Mouse (Mus musculus): ENCODE measurements around the gene Umad1. TPM values are rescaled to one million over a fixed set of nuclear protein-coding genes. Genes with fewer than 3 reads are reported as not detected.

Umad1 gene
- total RNA-seq, 1 experiment = 0.98 TPM

- Histone ChIP-seq H3K4me1 (ENCODE audit: control insufficient read depth in 2 of 2, insufficient read depth in 2 of 2, low read length in 2 of 2, poor library complexity in 1 of 2) (no peaks in the 10 kb centered on the region), H3K9me3 (ENCODE audit: control insufficient read depth, insufficient read depth, low read depth, low read length) (no peaks in the 10 kb centered on the region), H3K27ac (ENCODE audit: insufficient read depth, low read depth, low read length, poor library complexity, severe bottlenecking) (no peak overlapping the region), H3K4me3 (ENCODE audit: insufficient read depth in 1 of 2, low read depth in 1 of 2, low read length in 2 of 2, poor library complexity in 1 of 2, severe bottlenecking in 1 of 2) (no peak overlapping the region), H3K36me3 (ENCODE audit: control insufficient read depth, insufficient read depth, low read length, poor library complexity, severe bottlenecking) (no peaks in the 10 kb centered on the region), H3K9ac (ENCODE audit: insufficient read depth, low read depth, low read length, poor library complexity, severe bottlenecking) (no peak overlapping the region)
- TF ChIP-seq ZC3H11A (IDR thresholded peaks at IDR 0.05; ENCODE audit: borderline replicate concordance, low read depth, low read length) (no peak), ZNF384 (IDR thresholded peaks at IDR 0.05; ENCODE audit: low read depth, low read length) (no peak), CHD2 (IDR thresholded peaks at IDR 0.05; ENCODE audit: low read depth, low read length) (no peak), MAFK (IDR thresholded peaks at IDR 0.05; ENCODE audit: insufficient read depth, low read depth, low read length) (no peak), HCFC1 (IDR thresholded peaks at IDR 0.05; ENCODE audit: borderline replicate concordance, insufficient read depth, low read length) (no peak)
- DNase-seq (ENCODE audit: low read depth, low spot score) = no peak
- in situ Hi-C loops (cut with MboI; ENCODE audit: low sequenced_read_pairs in 2 of 2, unreplicated experiment in 2 of 2) = no loop called here
Measured at GRCm38 (mm10) chr6:8374712-8375111, 115.6 kb downstream of the Umad1 start.

GRCm38 (mm10) chr6:8376351-8376750 lies 117.3 kb downstream of the Umad1 start:
- in situ Hi-C loops (cut with MboI; ENCODE audit: low sequenced_read_pairs in 2 of 2, unreplicated experiment in 2 of 2) = no loop called here

GRCm38 (mm10) chr6:8377667-8378066 lies 118.6 kb downstream of the Umad1 start:
- DNase-seq (ENCODE audit: low read depth, low spot score) = no peak
- Histone ChIP-seq H3K36me3 (ENCODE audit: control insufficient read depth, insufficient read depth, low read length, poor library complexity, severe bottlenecking) (no peaks in the 10 kb centered on the region), H3K9ac (ENCODE audit: insufficient read depth, low read depth, low read length, poor library complexity, severe bottlenecking) (no peak overlapping the region), H3K9me3 (ENCODE audit: control insufficient read depth, insufficient read depth, low read depth, low read length) (no peaks in the 10 kb centered on the region), H3K4me3 (ENCODE audit: insufficient read depth in 1 of 2, low read depth in 1 of 2, low read length in 2 of 2, poor library complexity in 1 of 2, severe bottlenecking in 1 of 2) (no peak overlapping the region), H3K4me1 (ENCODE audit: control insufficient read depth in 2 of 2, insufficient read depth in 2 of 2, low read length in 2 of 2, poor library complexity in 1 of 2) (no peaks in the 10 kb centered on the region), H3K27ac (ENCODE audit: insufficient read depth, low read depth, low read length, poor library complexity, severe bottlenecking) (no peak overlapping the region)
- in situ Hi-C loops (cut with MboI; ENCODE audit: low sequenced_read_pairs in 2 of 2, unreplicated experiment in 2 of 2) = no loop called here
- TF ChIP-seq HCFC1 (IDR thresholded peaks at IDR 0.05; ENCODE audit: borderline replicate concordance, insufficient read depth, low read length) (no peak), ZNF384 (IDR thresholded peaks at IDR 0.05; ENCODE audit: low read depth, low read length) (no peak), CHD2 (IDR thresholded peaks at IDR 0.05; ENCODE audit: low read depth, low read length) (no peak), MAFK (IDR thresholded peaks at IDR 0.05; ENCODE audit: insufficient read depth, low read depth, low read length) (no peak), ZC3H11A (IDR thresholded peaks at IDR 0.05; ENCODE audit: borderline replicate concordance, low read depth, low read length) (no peak)

More at GRCm38 (mm10) chr6:8376351-8376750, 117.3 kb downstream of the Umad1 start:
- no peaks in the 10 kb centered on the region for H3K9me3 ChIP-seq (ENCODE audit: control insufficient read depth, insufficient read depth, low read depth, low read length)
- TF ChIP-seq ZC3H11A (IDR thresholded peaks at IDR 0.05; ENCODE audit: borderline replicate concordance, low read depth, low read length) = no peak
- TF ChIP-seq MAFK (IDR thresholded peaks at IDR 0.05; ENCODE audit: insufficient read depth, low read depth, low read length) = no peak
- TF ChIP-seq HCFC1 (IDR thresholded peaks at IDR 0.05; ENCODE audit: borderline replicate concordance, insufficient read depth, low read length) = no peak
- TF ChIP-seq ZNF384 (IDR thresholded peaks at IDR 0.05; ENCODE audit: low read depth, low read length) = no peak
- no peak for TF ChIP-seq CHD2 (IDR thresholded peaks at IDR 0.05; ENCODE audit: low read depth, low read length)
- no peaks in the 10 kb centered on the region for H3K36me3 ChIP-seq (ENCODE audit: control insufficient read depth, insufficient read depth, low read length, poor library complexity, severe bottlenecking)
- no peak overlapping the region for H3K9ac ChIP-seq (ENCODE audit: insufficient read depth, low read depth, low read length, poor library complexity, severe bottlenecking)
- DNase-seq (ENCODE audit: low read depth, low spot score) = no peak
- no peak overlapping the region for H3K27ac ChIP-seq (ENCODE audit: insufficient read depth, low read depth, low read length, poor library complexity, severe bottlenecking)
- H3K4me1 ChIP-seq (ENCODE audit: control insufficient read depth in 2 of 2, insufficient read depth in 2 of 2, low read length in 2 of 2, poor library complexity in 1 of 2) = no peaks in the 10 kb centered on the region
- no peak overlapping the region for H3K4me3 ChIP-seq (ENCODE audit: insufficient read depth in 1 of 2, low read depth in 1 of 2, low read length in 2 of 2, poor library complexity in 1 of 2, severe bottlenecking in 1 of 2)

GRCm38 (mm10) chr6:8389307-8389706 lies 130.2 kb downstream of the Umad1 start:
- Histone ChIP-seq H3K9ac (ENCODE audit: insufficient read depth, low read depth, low read length, poor library complexity, severe bottlenecking) (no peak overlapping the region), H3K4me3 (ENCODE audit: insufficient read depth in 1 of 2, low read depth in 1 of 2, low read length in 2 of 2, poor library complexity in 1 of 2, severe bottlenecking in 1 of 2) (no peak overlapping the region), H3K9me3 (ENCODE audit: control insufficient read depth, insufficient read depth, low read depth, low read length) (no peaks in the 10 kb centered on the region), H3K36me3 (ENCODE audit: control insufficient read depth, insufficient read depth, low read length, poor library complexity, severe bottlenecking) (no peaks in the 10 kb centered on the region), H3K27ac (ENCODE audit: insufficient read depth, low read depth, low read length, poor library complexity, severe bottlenecking) (no peak overlapping the region), H3K4me1 (ENCODE audit: control insufficient read depth in 2 of 2, insufficient read depth in 2 of 2, low read length in 2 of 2, poor library complexity in 1 of 2) (no peaks in the 10 kb centered on the region)
- DNase-seq (ENCODE audit: low read depth, low spot score) = no peak
- in situ Hi-C loops (cut with MboI; ENCODE audit: low sequenced_read_pairs in 2 of 2, unreplicated experiment in 2 of 2) = no loop called here
- no peak for TF ChIP-seq CHD2 (IDR thresholded peaks at IDR 0.05; ENCODE audit: low read depth, low read length)
- TF ChIP-seq ZC3H11A (IDR thresholded peaks at IDR 0.05; ENCODE audit: borderline replicate concordance, low read depth, low read length) = no peak

GRCm38 (mm10) chr6:8390296-8390695 lies 131.2 kb downstream of the Umad1 start:
- Histone ChIP-seq H3K4me3 (ENCODE audit: insufficient read depth in 1 of 2, low read depth in 1 of 2, low read length in 2 of 2, poor library complexity in 1 of 2, severe bottlenecking in 1 of 2) (no peak overlapping the region), H3K4me1 (ENCODE audit: control insufficient read depth in 2 of 2, insufficient read depth in 2 of 2, low read length in 2 of 2, poor library complexity in 1 of 2) (no peaks in the 10 kb centered on the region), H3K36me3 (ENCODE audit: control insufficient read depth, insufficient read depth, low read length, poor library complexity, severe bottlenecking) (no peaks in the 10 kb centered on the region), H3K9me3 (ENCODE audit: control insufficient read depth, insufficient read depth, low read depth, low read length) (no peaks in the 10 kb centered on the region), H3K9ac (ENCODE audit: insufficient read depth, low read depth, low read length, poor library complexity, severe bottlenecking) (no peak overlapping the region), H3K27ac (ENCODE audit: insufficient read depth, low read depth, low read length, poor library complexity, severe bottlenecking) (no peak overlapping the region)
- in situ Hi-C loops (cut with MboI; ENCODE audit: low sequenced_read_pairs in 2 of 2, unreplicated experiment in 2 of 2) = no loop called here
- no peak for DNase-seq (ENCODE audit: low read depth, low spot score)
- TF ChIP-seq ZC3H11A (IDR thresholded peaks at IDR 0.05; ENCODE audit: borderline replicate concordance, low read depth, low read length) = no peak
- TF ChIP-seq ZNF384 (IDR thresholded peaks at IDR 0.05; ENCODE audit: low read depth, low read length) = no peak
- no peak for TF ChIP-seq CHD2 (IDR thresholded peaks at IDR 0.05; ENCODE audit: low read depth, low read length)
- TF ChIP-seq HCFC1 (IDR thresholded peaks at IDR 0.05; ENCODE audit: borderline replicate concordance, insufficient read depth, low read length) = no peak
- TF ChIP-seq MAFK (IDR thresholded peaks at IDR 0.05; ENCODE audit: insufficient read depth, low read depth, low read length) = no peak
